In genomic region chr5:134418315-134419074, GRCm38 (mm10) we compare ENCODE assay signal across 11 mouse cellular contexts. TPM values are rescaled to one million over a fixed set of nuclear protein-coding genes. Genes with fewer than 3 reads are reported as not detected.
DNase-seq lines count a peak whose midpoint lies in the region; ATAC-seq and TF ChIP-seq lines count a peak whose summit lies in the region.
"Had no signal": no experiment of that assay in that cellular context is flagged by ENCODE, and none has a peak within 500 bp of the region (broad histone marks: within the 10 kb centered on the region; RNA-seq: fewer than 3 reads in every experiment).

No protein-coding gene starts in this region.

- peak; percentile 26 for DNase-seq in liver, adult 2 months (ENCODE audit: extremely low read depth, low read depth, low spot score)
- no peak for DNase-seq in liver, postnatal 0 days
- DNase-seq in adrenal gland, postnatal 25 days: peak; percentile 72
- DNase-seq in kidney, adult 9 months: peak; percentile 89
- peak; percentile 86 for DNase-seq in stomach, postnatal 0 days (ENCODE audit: low spot score)
- no peak for DNase-seq in left cerebral cortex, adult 9 months (ENCODE audit: low spot score in 2 of 2)
- no peak for DNase-seq in right cerebral cortex, adult 18-20 months
- DNase-seq: liver; lung, postnatal 36 days had no signal

- 89% methylated on average over 6 of the region's 6 CpGs for WGBS in liver, adult 2 months
- WGBS in liver, postnatal 0 days (ENCODE audit: insufficient replicate concordance): 91% methylated on average over 6 of the region's 6 CpGs
- 73% methylated on average over 6 of the region's 6 CpGs for WGBS in stomach, postnatal 0 days

- H3K4me3 ChIP-seq in liver, adult 2 months (ENCODE audit: insufficient read depth, low read depth, low read length): no peak overlapping the region
- H3K4me3 ChIP-seq in liver, postnatal 0 days (ENCODE audit: low read depth, low read length): no peak overlapping the region
- H3K4me3 ChIP-seq in stomach, postnatal 0 days (ENCODE audit: low read depth, low read length): no peak overlapping the region
- H3K4me3 ChIP-seq: neural tube, embryonic 12.5 days had no signal

- no peak overlapping the region for H3K4me2 ChIP-seq in liver, postnatal 0 days (ENCODE audit: low read depth, low read length)
- H3K4me2 ChIP-seq in stomach, postnatal 0 days (replicated peaks; ENCODE audit: low read depth): no peak overlapping the region
- H3K4me2 ChIP-seq: neural tube, embryonic 12.5 days had no signal

- H3K4me1 ChIP-seq in liver, adult 2 months (ENCODE audit: control insufficient read depth, insufficient read depth, low read length): peaks cover 1% of the 10 kb centered on the region; the same call in 1 of the 2 replicates
- no peaks in the 10 kb centered on the region for H3K4me1 ChIP-seq in liver, postnatal 0 days (ENCODE audit: insufficient read depth)
- H3K4me1 ChIP-seq in stomach, postnatal 0 days (replicated peaks; ENCODE audit: control insufficient read depth, insufficient read depth): peaks cover 4% of the 10 kb centered on the region; the same call in 1 of the 2 replicates
- H3K4me1 ChIP-seq: neural tube, embryonic 12.5 days had no signal

- ATAC-seq in liver, postnatal 0 days: no peak
- peak; percentile 91 for ATAC-seq in stomach, postnatal 0 days (ENCODE audit: low FRiP score, low TSS enrichment)
- ATAC-seq: inflammation-experienced regulatory T-cells, adult 6 months had no signal

- no peak overlapping the region for H3K9ac ChIP-seq in liver, adult 2 months (ENCODE audit: low read depth, low read length)
- no peak overlapping the region for H3K9ac ChIP-seq in liver, postnatal 0 days (replicated peaks)
- no peak overlapping the region for H3K9ac ChIP-seq in stomach, postnatal 0 days (ENCODE audit: low read length)
- H3K9ac ChIP-seq: neural tube, embryonic 12.5 days had no signal

- no peak for TF ChIP-seq POLR2A in liver, adult 2 months (IDR thresholded peaks at IDR 0.05; ENCODE audit: extremely low read depth, insufficient read depth, low read length)

- H3K9me3 ChIP-seq in liver, postnatal 0 days (ENCODE audit: low read length): no peaks in the 10 kb centered on the region
- no peaks in the 10 kb centered on the region for H3K9me3 ChIP-seq in stomach, postnatal 0 days (ENCODE audit: control insufficient read depth, low read length)
- H3K9me3 ChIP-seq: neural tube, embryonic 12.5 days had no signal

- peaks cover 12% of the 10 kb centered on the region; the same call in 1 of the 2 replicates for H3K79me2 ChIP-seq in liver, adult 2 months (ENCODE audit: control insufficient read depth, insufficient read depth, low read length)

- TF ChIP-seq CTCF in liver, adult 2 months (IDR thresholded peaks at IDR 0.05; ENCODE audit: low read depth, low read length): no peak
- TF ChIP-seq CTCF in liver, postnatal 0 days (IDR thresholded peaks at IDR 0.05; ENCODE audit: low read depth): no peak
- no peak for TF ChIP-seq CTCF in stomach, postnatal 0 days (IDR thresholded peaks at IDR 0.05; ENCODE audit: low read depth)

- H3K36me3 ChIP-seq in liver, adult 2 months (ENCODE audit: control insufficient read depth, insufficient read depth, low read length): peaks cover 4% of the 10 kb centered on the region; the same call in 1 of the 2 replicates
- H3K36me3 ChIP-seq in liver, postnatal 0 days (replicated peaks; ENCODE audit: insufficient read depth, low read length): peaks cover 11% of the 10 kb centered on the region; the same call in 1 of the 2 replicates
- peaks cover 12% of the 10 kb centered on the region for H3K36me3 ChIP-seq in stomach, postnatal 0 days (ENCODE audit: control insufficient read depth, insufficient read depth, low read length)

- H3K27ac ChIP-seq in liver, adult 2 months (replicated peaks; ENCODE audit: insufficient read depth, low read depth, low read length): no peak overlapping the region
- H3K27ac ChIP-seq in liver, postnatal 0 days (ENCODE audit: low read depth): no peak overlapping the region
- peak overlapping the region; percentile 86 for H3K27ac ChIP-seq in stomach, postnatal 0 days (replicated peaks)
- H3K27ac ChIP-seq: neural tube, embryonic 12.5 days had no signal

- no peaks in the 10 kb centered on the region for H3K27me3 ChIP-seq in liver, adult 2 months (ENCODE audit: control insufficient read depth, insufficient read depth, low read length)
- no peaks in the 10 kb centered on the region for H3K27me3 ChIP-seq in liver, postnatal 0 days (ENCODE audit: insufficient read depth, low read length)
- H3K27me3 ChIP-seq in stomach, postnatal 0 days (ENCODE audit: control insufficient read depth, insufficient read depth, low read length): no peaks in the 10 kb centered on the region
- H3K27me3 ChIP-seq: neural tube, embryonic 12.5 days had no signal

- TF ChIP-seq EP300 in liver, postnatal 0 days (IDR thresholded peaks at IDR 0.05; ENCODE audit: low read depth): no peak
- no peak for TF ChIP-seq EP300 in stomach, postnatal 0 days (optimal IDR thresholded peaks at IDR 0.05)

RNA-seq across cellular contexts. Expression of gene Gtf2ird1, which starts 38.0 kb away (rescaled TPM):
- 6.5 and 14.8 TPM in 2 replicates for total RNA-seq in liver, adult 2 months (2014; rRNA removed)
- 14.9 and 15.3 TPM in 2 replicates for polyA plus RNA-seq in liver, adult 2 months (2012; rRNA removed)
- 10.0 and 11.0 TPM in 2 replicates for polyA plus RNA-seq in liver, postnatal 0 days (2015; fragmentation: Nextera tagmentation; extraction: Ambion mirVana)
- 52.0 and 80.0 TPM in 2 replicates for total RNA-seq in adrenal gland, postnatal 25 days (2021)
- 42.4 and 47.0 TPM in 2 replicates for polyA plus RNA-seq in stomach, postnatal 0 days (2015; fragmentation: Nextera tagmentation; extraction: Ambion mirVana)

Comparison
In these comparisons a context has a peak if more than half of its experiments do, and no peak if none do; other contexts are left out.
1. DNase-seq: peak in liver, adult 2 months (single experiment), adrenal gland, postnatal 25 days (single experiment), kidney, adult 9 months (single experiment) and stomach, postnatal 0 days (single experiment); none in liver, postnatal 0 days (single experiment), left cerebral cortex, adult 9 months (0 of 2) and right cerebral cortex, adult 18-20 months (single experiment).